Mouse (Mus musculus) embryonic facial prominence, embryonic 14.5 days (tissue): ENCODE results near the gene Poll. TPM values are rescaled to one million over a fixed set of nuclear protein-coding genes. Genes with fewer than 3 reads are reported as not detected.

Source experiments
- ATAC-seq: fragments of 200-750 bp; cut with Nextera tagmentation; 2 replicates; pipeline ENCODE4 v1.8.0; 2017; ENCODE audit warnings: low read depth, moderate number of reproducible peaks, moderate TSS enrichment
- DNase-seq: peaks from one replicate; pipeline ENCODE4 v3.0.0-alpha.2; 2015; ENCODE audit warnings: low spot score
- H3K27ac ChIP-seq: fragments of 300-500 bp; sonication (generic); replicated peaks from 2 replicates; pipeline ENCODE4 v1.5.1; 2014; ENCODE audit warnings: low read depth, mild to moderate bottlenecking, low read length, moderate library complexity
- H3K27me3 ChIP-seq: fragments of 300-500 bp; sonication (generic); replicated peaks from 2 replicates; pipeline ENCODE4 v1.6.1; 2014; ENCODE audit warnings: low read length; ENCODE audit not compliant: control insufficient read depth, insufficient read depth
- H3K36me3 ChIP-seq: fragments of 300-500 bp; sonication (generic); 2 replicates; pipeline ENCODE4 v1.6.1; 2014; ENCODE audit warnings: low read length, mixed read lengths; ENCODE audit not compliant: control insufficient read depth, insufficient read depth
- H3K4me1 ChIP-seq: fragments of 300-500 bp; sonication (generic); 2 replicates; pipeline ENCODE4 v1.6.1; 2014; ENCODE audit warnings: antibody characterized with exemption, low read length; ENCODE audit not compliant: control insufficient read depth, insufficient read depth
- H3K4me2 ChIP-seq: fragments of 300-500 bp; sonication (generic); 2 replicates; pipeline ENCODE4 v1.6.1; 2014; ENCODE audit warnings: low read depth, mild to moderate bottlenecking, low read length, moderate library complexity, mixed read lengths
- H3K4me3 ChIP-seq: fragments of 300-500 bp; sonication (generic); 2 replicates; pipeline ENCODE4 v1.5.1; 2014; ENCODE audit warnings: low read depth, mild to moderate bottlenecking, low read length
- H3K9ac ChIP-seq: fragments of 300-500 bp; sonication (generic); 2 replicates; pipeline ENCODE4 v1.6.1; 2014; ENCODE audit warnings: low read depth, mild to moderate bottlenecking, low read length, moderate library complexity, mixed read lengths
- H3K9me3 ChIP-seq: fragments of 300-500 bp; sonication (generic); 2 replicates; pipeline ENCODE4 v1.6.1; 2016; ENCODE audit warnings: low read length; ENCODE audit not compliant: control insufficient read depth
- WGBS: fragments of 180-500 bp; shearing (Covaris S2); extraction: QIAGEN DNeasy Blood & Tissue Kit; methylation state at CpG from one replicate; pipeline ENCODE4 v1.1.7; 2014; 5-methylcytosine and 5-hydroxymethylcytosine counted together
- polyA plus RNA-seq: library from polyadenylated mRNA; unstranded; fragments of >200 nt; fragmentation: Nextera tagmentation; extraction: Ambion mirVana; gene quantifications from 2 replicates; pipeline ENCODE4 v1.2.1, GENCODE M21; 2014

The Poll gene
- polyA plus RNA-seq: 11.1 and 12.2 TPM in 2 replicates

DNA sequence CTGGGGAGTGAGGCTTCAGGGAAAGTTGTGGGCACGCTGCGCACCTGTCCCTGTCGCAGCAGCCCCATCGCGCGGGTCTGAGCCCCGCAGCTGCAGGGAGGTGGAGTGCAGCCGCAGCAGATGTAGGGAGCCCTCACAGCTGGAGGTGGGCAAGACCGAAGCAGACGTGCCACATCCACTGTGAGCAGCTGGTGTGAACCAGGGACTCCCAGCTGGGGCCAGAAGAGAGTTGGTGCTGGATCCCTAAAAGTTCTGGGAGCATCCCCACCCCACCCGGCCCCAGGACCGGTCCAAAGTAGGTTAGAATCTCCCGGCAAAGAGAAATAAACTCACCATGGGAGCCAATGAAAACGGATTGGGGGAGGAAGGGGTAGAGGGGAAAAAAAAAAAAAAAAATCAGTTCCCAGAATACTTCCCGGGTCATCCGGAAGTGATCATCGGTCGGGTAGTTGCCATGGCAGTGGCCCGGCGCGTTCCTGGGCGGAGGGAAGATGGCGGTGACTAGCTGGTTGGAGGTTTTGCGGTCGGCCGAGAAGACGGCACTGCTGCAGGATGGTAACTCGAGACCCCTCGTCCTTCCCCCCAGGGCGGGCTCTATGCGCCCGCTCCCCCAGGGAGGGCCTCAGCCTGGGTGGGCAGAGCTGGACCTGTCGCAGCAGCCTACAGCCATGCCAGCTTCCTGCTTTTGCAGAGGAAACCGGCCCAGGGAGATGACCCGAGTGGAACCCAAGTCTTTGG, at the start of gene Poll, which contains the start of gene Gm17018:
Gene Poll (minus strand): TSS at position 379 of the 738 bp plus-strand sequence.
Gene Gm17018 (plus strand): TSS at position 463 of the 738 bp plus-strand sequence.
- ATAC-seq (peak; percentile 91), DNase-seq (peak; percentile 92)
- H3K27ac ChIP-seq: peak within 1 kb of the TSS; percentile 75
- WGBS: under 1% methylated on average over 33 of the region's 35 CpGs
- H3K9ac ChIP-seq: peak within 1 kb of the TSS; percentile 85
- peaks cover 5% of the 10 kb centered on the region; the same call in 1 of the 2 replicates for H3K4me1 ChIP-seq
- peak within 1 kb of the TSS; percentile 96 for H3K4me2 ChIP-seq
- no peaks in the 10 kb centered on the region for H3K9me3 ChIP-seq
- no peaks in the 10 kb centered on the region for H3K27me3 ChIP-seq
- H3K36me3 ChIP-seq: 0 out of 2 replicates have a peak, but pooled peaks cover 7% of the 10 kb centered on the region
- peak within 1 kb of the TSS; percentile 73 for H3K4me3 ChIP-seq

DNA sequence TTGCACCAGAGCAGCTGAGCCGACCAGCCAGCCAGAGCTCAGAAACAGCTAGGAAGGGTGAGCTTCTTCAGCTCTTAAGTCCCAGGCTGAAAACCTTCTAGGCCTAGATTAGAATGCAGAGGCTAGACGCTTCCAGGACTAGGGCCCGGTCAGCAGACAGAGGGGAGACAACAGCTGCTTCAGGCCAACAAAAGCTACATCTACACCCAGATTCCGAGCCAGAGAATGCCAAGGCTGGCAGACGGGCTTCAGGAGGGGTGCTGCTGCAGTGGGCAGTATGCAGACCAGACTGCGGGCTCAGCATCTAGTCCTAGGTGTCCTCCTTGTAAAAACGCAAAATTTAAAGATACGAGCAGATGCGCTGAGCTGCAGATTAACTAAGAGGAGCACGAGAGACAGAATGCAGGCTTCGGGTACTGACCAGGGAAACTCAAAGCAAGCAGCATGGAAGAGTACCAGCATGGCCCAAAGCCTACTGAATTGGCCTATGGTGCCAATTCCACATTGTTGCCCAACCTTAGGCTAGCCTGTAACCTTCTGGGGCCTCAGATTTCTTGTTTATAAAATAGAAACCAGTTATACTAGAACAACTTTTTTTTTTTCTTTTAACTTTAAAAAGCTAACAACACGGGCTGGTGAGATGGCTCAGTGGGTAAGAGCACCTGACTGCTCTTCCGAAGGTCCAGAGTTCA, 48.5 kb upstream of the Poll start:
- Histone ChIP-seq H3K27ac (no peak overlapping the region), H3K4me3 (no peak overlapping the region), H3K9me3 (no peaks in the 10 kb centered on the region), H3K9ac (no peak overlapping the region), H3K27me3 (no peaks in the 10 kb centered on the region), H3K4me2 (no peak overlapping the region), H3K36me3 (no peaks in the 10 kb centered on the region), H3K4me1 (no peaks in the 10 kb centered on the region)
- DNase-seq (no peak), ATAC-seq (no peak)
- 83% methylated on average over 13 of the region's 13 CpGs for WGBS

DNA sequence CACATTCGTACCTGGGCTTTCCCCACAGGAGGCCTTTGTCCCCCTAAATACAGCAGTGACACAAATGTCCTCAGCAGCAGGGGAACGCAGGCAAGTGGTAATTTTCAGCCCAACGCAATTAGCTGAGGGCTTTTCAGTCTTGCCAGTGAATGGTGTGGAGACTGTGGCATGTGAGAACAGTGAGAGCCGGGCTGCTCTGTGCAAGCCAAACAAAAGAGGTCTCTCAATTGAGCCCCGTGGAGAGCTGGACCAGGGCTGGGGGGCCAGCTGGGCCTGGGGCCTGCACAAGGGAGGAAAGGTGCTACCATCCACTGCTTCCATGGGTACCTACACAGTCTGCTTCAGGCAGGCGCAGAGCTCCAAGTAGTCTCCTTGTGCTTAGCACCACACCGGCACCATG, 47.1 kb upstream of the Poll start:
- no peak for DNase-seq
- ATAC-seq: peak; percentile 47; the same call in 1 of the 2 replicates
- H3K36me3 ChIP-seq: no peaks in the 10 kb centered on the region
- H3K4me3 ChIP-seq: no peak overlapping the region
- no peak overlapping the region for H3K27ac ChIP-seq
- H3K9me3 ChIP-seq: no peaks in the 10 kb centered on the region
- WGBS: 32% methylated on average over 6 of the region's 7 CpGs
- no peaks in the 10 kb centered on the region for H3K27me3 ChIP-seq
- no peaks in the 10 kb centered on the region for H3K4me1 ChIP-seq
- no peak overlapping the region for H3K9ac ChIP-seq
- H3K4me2 ChIP-seq: no peak overlapping the region

DNA sequence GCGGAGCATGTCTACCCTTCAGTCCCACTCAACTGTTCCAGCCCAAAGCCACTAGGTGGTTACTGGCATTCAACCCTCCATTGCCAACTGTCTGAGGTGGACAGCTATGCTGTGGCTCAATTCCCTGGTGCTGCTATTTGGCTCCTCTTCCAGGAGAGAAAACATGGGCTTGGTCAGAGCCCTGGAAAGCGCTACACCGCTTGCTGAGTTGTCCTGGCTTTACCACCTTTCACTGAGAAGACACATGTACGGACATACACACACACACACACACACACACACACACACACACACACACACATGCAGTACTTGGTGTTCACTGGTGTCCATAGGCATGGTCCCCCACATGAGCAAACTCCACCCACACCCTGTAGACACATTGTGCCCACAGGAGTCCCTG, 46.4 kb upstream of the Poll start:
- H3K9ac ChIP-seq: no peak overlapping the region
- ATAC-seq (no peak), DNase-seq (no peak)
- no peaks in the 10 kb centered on the region for H3K4me1 ChIP-seq
- H3K9me3 ChIP-seq: no peaks in the 10 kb centered on the region
- no peak overlapping the region for H3K4me2 ChIP-seq
- 84% methylated on average over 4 of the region's 4 CpGs for WGBS
- H3K4me3 ChIP-seq: no peak overlapping the region
- peaks cover 6% of the 10 kb centered on the region; the same call in 1 of the 2 replicates for H3K36me3 ChIP-seq
- H3K27ac ChIP-seq: no peak overlapping the region
- H3K27me3 ChIP-seq: no peaks in the 10 kb centered on the region

DNA sequence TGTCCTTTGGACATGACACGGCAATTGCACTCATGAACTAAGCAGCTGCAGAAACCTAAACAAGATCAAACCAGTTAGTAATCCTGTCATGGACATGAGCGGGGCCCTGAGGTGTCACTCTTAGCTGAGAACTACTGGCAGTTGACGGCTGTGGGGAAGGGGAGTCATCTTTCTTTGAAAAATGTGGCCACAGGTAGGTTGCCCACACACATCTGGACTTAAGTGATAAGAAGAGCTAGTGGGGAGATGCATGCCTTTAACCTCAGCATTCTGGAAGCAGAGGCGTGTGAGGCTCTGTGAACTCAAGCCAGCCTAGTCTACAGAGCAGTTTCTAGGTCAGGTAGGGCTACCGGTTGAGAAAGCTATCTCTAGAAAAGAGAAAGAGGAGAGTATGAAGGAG, 42.3 kb upstream of the Poll start:
- no peak for ATAC-seq
- no peak overlapping the region for H3K4me3 ChIP-seq
- H3K9me3 ChIP-seq: no peaks in the 10 kb centered on the region

DNA sequence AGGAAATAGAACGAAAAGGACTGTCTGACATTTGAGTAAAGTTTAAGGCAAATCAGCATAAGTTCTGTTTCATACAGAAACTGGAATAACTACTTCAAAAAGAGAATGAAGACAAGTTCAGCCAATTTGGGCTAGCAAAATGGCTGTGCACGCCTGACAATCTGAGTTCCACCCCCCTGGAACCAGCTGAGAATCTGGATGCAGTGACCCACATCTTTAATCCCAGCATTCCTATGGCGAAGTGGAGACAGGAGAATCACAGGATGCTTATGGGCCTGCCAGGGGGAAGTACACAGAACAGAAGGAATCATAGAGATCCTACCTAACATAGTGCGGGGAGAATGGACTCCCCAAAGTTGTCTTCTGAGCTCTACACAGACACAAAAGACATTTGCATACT, 36.8 kb upstream of the Poll start:
- Histone ChIP-seq H3K4me2 (no peak overlapping the region), H3K27ac (no peak overlapping the region), H3K9me3 (no peaks in the 10 kb centered on the region), H3K4me3 (no peak overlapping the region), H3K4me1 (no peaks in the 10 kb centered on the region; the same call in 1 of the 2 replicates), H3K36me3 (peaks cover 6% of the 10 kb centered on the region; the same call in 1 of the 2 replicates), H3K27me3 (no peaks in the 10 kb centered on the region), H3K9ac (no peak overlapping the region)
- DNase-seq (no peak), ATAC-seq (no peak)
- WGBS: 81% methylated on average over 4 of the region's 4 CpGs

More for the DNA sequence above, 42.3 kb upstream of the Poll start:
- WGBS: 81% methylated on average over 5 of the region's 5 CpGs
- DNase-seq: no peak
- Histone ChIP-seq H3K4me1 (no peaks in the 10 kb centered on the region), H3K9ac (no peak overlapping the region), H3K36me3 (peaks cover 10% of the 10 kb centered on the region; the same call in 1 of the 2 replicates), H3K4me2 (no peak overlapping the region), H3K27ac (no peak overlapping the region), H3K27me3 (no peaks in the 10 kb centered on the region)

DNA sequence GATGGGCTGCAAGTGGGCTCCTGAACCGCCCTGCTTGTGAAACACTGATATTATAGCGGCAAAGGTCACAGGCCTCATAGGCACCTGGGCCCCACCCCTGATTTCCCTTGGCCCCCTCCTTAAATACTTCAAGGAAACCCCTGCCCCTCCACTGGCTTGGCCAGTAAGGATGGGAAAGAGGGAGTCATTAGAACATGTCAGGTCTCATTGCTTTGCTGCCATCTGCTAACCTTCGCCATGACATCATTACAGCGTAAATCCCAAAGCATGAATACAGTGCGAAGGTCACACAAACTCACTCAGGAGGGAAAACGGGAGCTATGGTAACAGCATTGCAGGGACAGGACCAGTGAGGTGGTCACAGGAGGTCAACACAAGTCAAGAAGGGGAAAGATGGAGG, 36.1 kb upstream of the Poll start:
- ATAC-seq (peak; percentile 32; the same call in 1 of the 2 replicates), DNase-seq (no peak)
- Histone ChIP-seq H3K27me3 (no peaks in the 10 kb centered on the region), H3K9ac (no peak overlapping the region), H3K9me3 (no peaks in the 10 kb centered on the region), H3K4me3 (no peak overlapping the region), H3K27ac (no peak overlapping the region), H3K36me3 (0 out of 2 replicates have a peak, but pooled peaks cover 5% of the 10 kb centered on the region), H3K4me2 (no peak overlapping the region), H3K4me1 (no peaks in the 10 kb centered on the region; the same call in 1 of the 2 replicates)
- WGBS: 71% methylated on average over 6 of the region's 6 CpGs

DNA sequence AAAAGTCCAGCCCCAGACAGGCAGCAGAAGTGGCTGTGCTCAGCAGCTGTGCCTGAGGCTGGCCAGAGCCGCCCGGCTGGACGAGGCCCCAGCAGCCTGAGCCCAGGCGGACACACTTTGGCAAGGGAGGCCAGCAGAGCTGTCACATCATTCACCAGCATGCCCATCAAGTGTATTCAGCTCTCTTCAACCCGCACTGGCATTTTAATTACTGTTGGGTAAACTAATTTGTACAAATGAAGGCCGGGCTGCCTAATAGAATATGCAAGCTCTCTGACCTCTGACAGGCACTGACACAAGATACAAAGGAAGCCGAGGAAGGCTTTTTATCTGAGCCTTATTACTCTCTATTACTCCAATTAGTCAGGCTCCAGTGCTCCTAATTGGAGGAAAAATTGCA, 35.7 kb upstream of the Poll start:
- Histone ChIP-seq H3K27me3 (no peaks in the 10 kb centered on the region), H3K27ac (no peak overlapping the region), H3K36me3 (0 out of 2 replicates have a peak, but pooled peaks cover 5% of the 10 kb centered on the region), H3K9ac (no peak overlapping the region), H3K4me2 (no peak overlapping the region), H3K4me1 (no peaks in the 10 kb centered on the region; the same call in 1 of the 2 replicates), H3K9me3 (no peaks in the 10 kb centered on the region), H3K4me3 (no peak overlapping the region)
- ATAC-seq (peak; percentile 77; the same call in 1 of the 2 replicates), DNase-seq (peak; percentile 77)
- 41% methylated on average over 7 of the region's 7 CpGs for WGBS
